Mouse (Mus musculus) CD4-positive, CD25-positive, alpha-beta regulatory T cell (primary cell): Measurements from ENCODE around the gene Gm8265. TPM values are rescaled to one million over a fixed set of nuclear protein-coding genes. Genes with fewer than 3 reads are reported as not detected.

Source experiments
- polyA plus RNA-seq: library from polyadenylated mRNA; unstranded; fragments of 100-300 nt; shearing (Covaris generic); gene quantifications from one replicate; pipeline ENCODE4 v1.2.1, GENCODE M21; 2017

Gm8265 gene
- not detected for polyA plus RNA-seq

GRCm38 (mm10) chr14:5632928-5633327, at the start of gene Gm8265:
Gene Gm8265, minus strand, starts transcription at chr14:5633028.

Other genes with a start within 250 kb of the Gm8265 start
- gene Gm3500, start 244.0 kb downstream of the Gm8265 start, polyA plus RNA-seq: 3.7 TPM
- gene Gm3194, start 177.6 kb downstream of the Gm8265 start, polyA plus RNA-seq: 2.0 TPM
- gene Gm8246, start 155.2 kb downstream of the Gm8265 start, polyA plus RNA-seq: not detected
- not detected for gene Gm3187, start 148.8 kb downstream of the Gm8265 start, polyA plus RNA-seq
- gene Gm3488, start 131.4 kb downstream of the Gm8265 start, polyA plus RNA-seq: 2.8 TPM
- not detected for gene Gm3532, start 94.5 kb downstream of the Gm8265 start, polyA plus RNA-seq
- not detected for gene Gm9603, start 54.4 kb upstream of the Gm8265 start, polyA plus RNA-seq
- gene Gm3373, start 108.5 kb upstream of the Gm8265 start, polyA plus RNA-seq: not detected
- 3.4 TPM for gene Gm3383, start 175.0 kb upstream of the Gm8265 start, polyA plus RNA-seq
- gene Gm3424, start 197.3 kb upstream of the Gm8265 start, polyA plus RNA-seq: not detected
- 0.60 TPM for gene Gm8237, start 247.4 kb upstream of the Gm8265 start, polyA plus RNA-seq